Mouse (Mus musculus): ENCODE measurements around the gene Borcs6. TPM values are rescaled to one million over a fixed set of nuclear protein-coding genes. Genes with fewer than 3 reads are reported as not detected.
A peak's percentile ranks its signal among the peaks of the same experiment; 100 is the strongest.

Borcs6 gene
- polyA plus RNA-seq, 1 experiment from 2014 or later, result 9.2 TPM

- peak overlapping the region; percentile 50 for H3K4me2 ChIP-seq
- no peaks in the 10 kb centered on the region for H3K9me3 ChIP-seq
- ATAC-seq (ENCODE audit: insufficient number of reproducible peaks, insufficient read depth, low FRiP score, low TSS enrichment, low read depth), result no peak
- H3K4me1 ChIP-seq (replicated peaks), result peaks cover 31% of the 10 kb centered on the region
- H3K27ac ChIP-seq, result no peak overlapping the region
- no peak overlapping the region for H3K9ac ChIP-seq (replicated peaks)
- H3K4me3 ChIP-seq (replicated peaks), result peak overlapping the region; percentile 21
- no peaks in the 10 kb centered on the region for H3K36me3 ChIP-seq
- no peaks in the 10 kb centered on the region for H3K27me3 ChIP-seq
- WGBS, result 87% methylated on average over 11 of the region's 11 CpGs
Observed at GRCm38 (mm10) chr11:69072234-69072633, 12.7 kb downstream of the Borcs6 start.

GRCm38 (mm10) chr11:69072666-69073064 lies 13.1 kb downstream of the Borcs6 start:
- no peaks in the 10 kb centered on the region for H3K36me3 ChIP-seq

GRCm38 (mm10) chr11:69073065-69073888 lies 13.8 kb downstream of the Borcs6 start:
- under 1% methylated on average over 14 of the region's 14 CpGs for WGBS
- Histone ChIP-seq H3K36me3 (no peaks in the 10 kb centered on the region), H3K4me2 (peak overlapping the region; percentile 50), H3K27ac (peak overlapping the region; percentile 86), H3K27me3 (no peaks in the 10 kb centered on the region), H3K4me1 (replicated peaks) (peaks cover 37% of the 10 kb centered on the region), H3K4me3 (replicated peaks) (peak overlapping the region; percentile 21), H3K9me3 (no peaks in the 10 kb centered on the region), H3K9ac (replicated peaks) (0 out of 2 replicates have a peak overlapping the region, but pooled peaks have one; percentile 37)
- ATAC-seq (ENCODE audit: insufficient number of reproducible peaks, insufficient read depth, low FRiP score, low TSS enrichment, low read depth), result peak; percentile 52; the same call in 1 of the 2 replicates

More at GRCm38 (mm10) chr11:69072666-69073064, 13.1 kb downstream of the Borcs6 start:
- Histone ChIP-seq H3K27me3 (no peaks in the 10 kb centered on the region), H3K4me1 (replicated peaks) (peaks cover 31% of the 10 kb centered on the region), H3K9me3 (no peaks in the 10 kb centered on the region), H3K4me2 (peak overlapping the region; percentile 50), H3K27ac (peak overlapping the region; percentile 86), H3K4me3 (replicated peaks) (peak overlapping the region; percentile 21), H3K9ac (replicated peaks) (peak overlapping the region; percentile 38; the same call in 1 of the 2 replicates)
- 14% methylated on average over 9 of the region's 9 CpGs for WGBS
- no peak for ATAC-seq (ENCODE audit: insufficient number of reproducible peaks, insufficient read depth, low FRiP score, low TSS enrichment, low read depth)

- Histone ChIP-seq H3K27me3 (no peaks in the 10 kb centered on the region), H3K27ac (peak overlapping the region; percentile 86), H3K9ac (replicated peaks) (no peak overlapping the region), H3K36me3 (no peaks in the 10 kb centered on the region), H3K4me2 (no peak overlapping the region), H3K9me3 (no peaks in the 10 kb centered on the region), H3K4me3 (replicated peaks) (no peak overlapping the region), H3K4me1 (replicated peaks) (peaks cover 43% of the 10 kb centered on the region)
- 43% methylated on average over 6 of the region's 6 CpGs for WGBS
- ATAC-seq (ENCODE audit: insufficient number of reproducible peaks, insufficient read depth, low FRiP score, low TSS enrichment, low read depth), result no peak
Observed at GRCm38 (mm10) chr11:69073951-69074775, 14.6 kb downstream of the Borcs6 start.

- no peaks in the 10 kb centered on the region for H3K9me3 ChIP-seq
- H3K4me3 ChIP-seq (replicated peaks), result no peak overlapping the region
- H3K36me3 ChIP-seq, result no peaks in the 10 kb centered on the region
- ATAC-seq (ENCODE audit: insufficient number of reproducible peaks, insufficient read depth, low FRiP score, low TSS enrichment, low read depth), result no peak
- no peak overlapping the region for H3K9ac ChIP-seq (replicated peaks)
- H3K4me2 ChIP-seq, result no peak overlapping the region
- peaks cover 40% of the 10 kb centered on the region for H3K4me1 ChIP-seq (replicated peaks)
- H3K27me3 ChIP-seq, result no peaks in the 10 kb centered on the region
- peak overlapping the region; percentile 86; the same call in 1 of the 2 replicates for H3K27ac ChIP-seq
- 43% methylated on average over 2 of the region's 2 CpGs for WGBS
Observed at GRCm38 (mm10) chr11:69074776-69075069, 15.2 kb downstream of the Borcs6 start.

DNA sequence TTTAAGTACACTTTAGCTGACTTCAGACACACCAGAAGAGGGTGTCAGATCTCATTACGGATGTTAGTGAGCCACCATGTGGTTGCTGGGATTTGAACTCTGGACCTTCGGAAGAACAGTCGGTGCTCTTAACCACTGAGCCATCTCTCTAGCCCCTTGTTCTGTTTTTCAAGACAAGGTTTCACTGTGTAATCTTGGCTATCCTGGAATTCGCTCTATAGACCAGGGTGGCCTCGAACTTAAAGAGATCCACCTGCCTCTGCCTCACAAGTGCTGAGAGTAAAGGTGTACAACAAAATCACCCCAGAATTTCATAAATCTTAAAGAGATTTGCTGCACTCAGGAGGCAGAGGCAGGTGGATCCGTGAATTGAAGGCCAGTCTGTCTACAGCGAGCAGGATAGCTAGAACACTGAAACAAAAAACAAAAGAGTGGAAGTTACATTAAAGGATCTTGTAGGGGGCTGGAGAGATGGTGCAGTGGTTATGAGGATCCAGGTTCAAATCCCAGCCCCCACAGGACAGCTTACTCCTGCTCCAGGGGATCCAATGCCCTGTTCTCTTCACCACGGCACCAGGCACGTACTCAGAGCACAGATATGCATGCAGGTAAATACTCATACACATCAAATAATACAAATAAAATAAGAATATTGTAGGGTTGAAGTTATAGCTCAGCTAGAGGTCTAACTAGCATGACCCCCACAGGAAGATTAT lies 16.4 kb downstream of the Borcs6 start:
- Histone ChIP-seq H3K4me1 (replicated peaks) (peaks cover 38% of the 10 kb centered on the region), H3K27me3 (no peaks in the 10 kb centered on the region), H3K4me3 (replicated peaks) (no peak overlapping the region), H3K9me3 (no peaks in the 10 kb centered on the region), H3K4me2 (no peak overlapping the region), H3K9ac (replicated peaks) (no peak overlapping the region), H3K36me3 (no peaks in the 10 kb centered on the region), H3K27ac (no peak overlapping the region)
- 48% methylated on average over 9 of the region's 9 CpGs for WGBS
- ATAC-seq (ENCODE audit: insufficient number of reproducible peaks, insufficient read depth, low FRiP score, low TSS enrichment, low read depth), result no peak

DNA sequence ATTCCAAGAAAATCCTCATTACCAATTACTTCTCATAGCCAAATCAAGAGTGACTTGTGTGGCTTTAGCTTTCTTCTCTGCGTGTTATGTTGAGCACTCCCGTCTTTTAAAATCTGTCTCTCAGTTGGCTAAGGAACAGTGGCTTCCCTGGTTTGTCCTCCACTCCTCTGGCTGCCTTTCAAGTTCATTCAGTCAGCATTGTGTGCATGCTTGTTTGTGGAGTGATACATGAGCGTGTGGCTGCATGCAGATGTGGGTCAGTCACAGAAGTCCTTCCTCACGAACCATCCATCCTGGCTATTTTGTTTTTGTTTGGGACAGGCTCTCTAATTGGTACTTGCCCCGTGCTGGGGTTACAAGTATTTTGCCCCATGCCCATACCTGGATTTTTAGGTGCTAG lies 17.1 kb downstream of the Borcs6 start:
- H3K4me1 ChIP-seq (replicated peaks), result peaks cover 31% of the 10 kb centered on the region
- no peak for ATAC-seq (ENCODE audit: insufficient number of reproducible peaks, insufficient read depth, low FRiP score, low TSS enrichment, low read depth)
- no peaks in the 10 kb centered on the region for H3K27me3 ChIP-seq
- 76% methylated on average over 5 of the region's 5 CpGs for WGBS
- no peaks in the 10 kb centered on the region for H3K9me3 ChIP-seq
- H3K27ac ChIP-seq, result no peak overlapping the region
- H3K36me3 ChIP-seq, result no peaks in the 10 kb centered on the region
- no peak overlapping the region for H3K9ac ChIP-seq (replicated peaks)
- H3K4me2 ChIP-seq, result no peak overlapping the region
- no peak overlapping the region for H3K4me3 ChIP-seq (replicated peaks)

GRCm38 (mm10) chr11:69077316-69077715 lies 17.8 kb downstream of the Borcs6 start:
- Histone ChIP-seq H3K36me3 (no peaks in the 10 kb centered on the region), H3K27ac (no peak overlapping the region), H3K27me3 (no peaks in the 10 kb centered on the region), H3K4me3 (replicated peaks) (no peak overlapping the region), H3K4me2 (no peak overlapping the region), H3K9me3 (no peaks in the 10 kb centered on the region), H3K4me1 (replicated peaks) (peaks cover 28% of the 10 kb centered on the region), H3K9ac (replicated peaks) (no peak overlapping the region)
- WGBS, result 89% methylated on average over 9 of the region's 9 CpGs
- ATAC-seq (ENCODE audit: insufficient number of reproducible peaks, insufficient read depth, low FRiP score, low TSS enrichment, low read depth), result no peak

DNA sequence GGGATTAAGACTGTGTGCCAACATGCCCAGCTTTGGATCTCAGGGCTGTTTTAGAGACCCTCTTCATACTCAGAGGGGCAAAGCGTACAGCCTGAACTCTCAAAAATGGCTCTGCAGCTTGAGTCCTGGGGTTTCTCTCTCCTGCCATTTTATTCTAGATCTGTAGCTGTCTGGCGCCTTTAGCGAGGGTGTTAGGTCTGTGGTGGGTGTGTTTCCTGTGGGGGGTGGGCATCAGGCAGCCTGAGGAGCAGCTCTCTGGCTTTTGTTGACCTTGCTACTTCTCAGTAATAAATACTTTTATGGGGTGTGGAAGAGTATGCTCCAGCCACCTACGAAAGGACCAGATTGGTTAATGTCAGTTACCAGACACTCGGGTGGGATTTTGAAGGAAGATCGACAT lies 18.5 kb downstream of the Borcs6 start:
- no peak overlapping the region for H3K27ac ChIP-seq

GRCm38 (mm10) chr11:69078805-69079438 lies 19.4 kb downstream of the Borcs6 start:
- H3K9me3 ChIP-seq, result no peaks in the 10 kb centered on the region
- no peak overlapping the region for H3K4me3 ChIP-seq (replicated peaks)
- no peak overlapping the region for H3K9ac ChIP-seq (replicated peaks)
- H3K27me3 ChIP-seq, result no peaks in the 10 kb centered on the region
- H3K36me3 ChIP-seq, result no peaks in the 10 kb centered on the region
- H3K4me2 ChIP-seq, result no peak overlapping the region
- 58% methylated on average over 5 of the region's 5 CpGs for WGBS
- peaks cover 20% of the 10 kb centered on the region for H3K4me1 ChIP-seq (replicated peaks)
- 0 out of 2 replicates have a peak overlapping the region, but pooled peaks have one; percentile 20 for H3K27ac ChIP-seq
- no peak for ATAC-seq (ENCODE audit: insufficient number of reproducible peaks, insufficient read depth, low FRiP score, low TSS enrichment, low read depth)

More for the DNA sequence above, 18.5 kb downstream of the Borcs6 start:
- 57% methylated on average over 6 of the region's 6 CpGs for WGBS
- H3K9me3 ChIP-seq, result no peaks in the 10 kb centered on the region
- no peak for ATAC-seq (ENCODE audit: insufficient number of reproducible peaks, insufficient read depth, low FRiP score, low TSS enrichment, low read depth)
- H3K4me3 ChIP-seq (replicated peaks), result no peak overlapping the region
- H3K27me3 ChIP-seq, result no peaks in the 10 kb centered on the region
- H3K4me1 ChIP-seq (replicated peaks), result peaks cover 20% of the 10 kb centered on the region
- H3K36me3 ChIP-seq, result no peaks in the 10 kb centered on the region
- no peak overlapping the region for H3K4me2 ChIP-seq
- H3K9ac ChIP-seq (replicated peaks), result no peak overlapping the region
